Mouse (Mus musculus) forebrain, embryonic 11.5 days (tissue): ENCODE results near the gene Pitpnc1. TPM values are rescaled to one million over a fixed set of nuclear protein-coding genes. Genes with fewer than 3 reads are reported as not detected.

Experiments
- ATAC-seq: fragments of 200-750 bp; cut with Nextera tagmentation; replicated peaks from 2 replicates; pipeline ENCODE4 v1.8.0; 2017; ENCODE audit warnings: moderate TSS enrichment; ENCODE audit not compliant: low FRiP score
- DNase-seq: peaks from one replicate; pipeline ENCODE4 v3.0.0-alpha.2; 2017; ENCODE audit warnings: low spot score
- H3K27ac ChIP-seq: fragments of 300-500 bp; sonication (generic); 2 replicates; pipeline ENCODE4 v1.5.1; 2014; ENCODE audit warnings: low read depth, low read length
- H3K27me3 ChIP-seq: fragments of 300-500 bp; sonication (generic); 2 replicates; pipeline ENCODE4 v1.6.1; 2014; ENCODE audit warnings: mild to moderate bottlenecking, low read length, mixed read lengths; ENCODE audit not compliant: control insufficient read depth, insufficient read depth
- H3K36me3 ChIP-seq: fragments of 300-500 bp; sonication (generic); 2 replicates; pipeline ENCODE4 v1.6.1; 2014; ENCODE audit warnings: mild to moderate bottlenecking, low read length, moderate library complexity, mixed read lengths; ENCODE audit not compliant: control insufficient read depth, insufficient read depth
- H3K4me1 ChIP-seq: fragments of 300-500 bp; sonication (generic); replicated peaks from 2 replicates; pipeline ENCODE4 v1.6.1; 2014; ENCODE audit warnings: low read length, mixed read lengths; ENCODE audit not compliant: control insufficient read depth, insufficient read depth
- H3K4me2 ChIP-seq: fragments of 300-500 bp; sonication (generic); 2 replicates; pipeline ENCODE4 v1.6.1; 2014; ENCODE audit warnings: low read depth, mild to moderate bottlenecking, low read length, moderate library complexity, mixed read lengths; ENCODE audit not compliant: severe bottlenecking
- H3K4me3 ChIP-seq: fragments of 300-500 bp; sonication (generic); 2 replicates; pipeline ENCODE4 v1.5.1; 2014; ENCODE audit warnings: low read depth, low read length
- H3K9ac ChIP-seq: fragments of 300-500 bp; sonication (generic); 2 replicates; pipeline ENCODE4 v1.6.1; 2014; ENCODE audit warnings: low read length
- H3K9me3 ChIP-seq: fragments of 300-500 bp; sonication (generic); 2 replicates; pipeline ENCODE4 v1.6.1; 2016; ENCODE audit warnings: low read length, mixed read lengths; ENCODE audit not compliant: control insufficient read depth
- whole genome bisulfite sequencing: fragments of 180-500 bp; shearing (Covaris S2); extraction: QIAGEN DNeasy Blood & Tissue Kit; methylation state at CpG from one replicate; pipeline ENCODE4 v1.1.7; 2014; 5-methylcytosine and 5-hydroxymethylcytosine counted together
- polyA plus RNA-seq: library from polyadenylated mRNA; unstranded; fragments of >200 nt; fragmentation: Nextera tagmentation; extraction: Ambion mirVana; gene quantifications from 2 replicates; pipeline ENCODE4 v1.2.1, GENCODE M21; 2014

Pitpnc1 gene
- polyA plus RNA-seq, 1 experiment from 2014 or later, result 35.7 TPM

GRCm38 (mm10) chr11:107400005-107400404 is 70.5 kb downstream of the Pitpnc1 start:
- no peak for ATAC-seq
- H3K27ac ChIP-seq, result no peak overlapping the region
- no peak overlapping the region for H3K4me3 ChIP-seq
- no peak overlapping the region for H3K4me2 ChIP-seq
- H3K36me3 ChIP-seq, result no peaks in the 10 kb centered on the region
- no peak for DNase-seq
- no peak overlapping the region for H3K9ac ChIP-seq
- WGBS, result 81% methylated on average over 10 of the region's 10 CpGs
- H3K4me1 ChIP-seq, result 0 out of 2 replicates have a peak, but pooled peaks cover 1% of the 10 kb centered on the region
- H3K9me3 ChIP-seq, result no peaks in the 10 kb centered on the region
- no peaks in the 10 kb centered on the region for H3K27me3 ChIP-seq

DNA sequence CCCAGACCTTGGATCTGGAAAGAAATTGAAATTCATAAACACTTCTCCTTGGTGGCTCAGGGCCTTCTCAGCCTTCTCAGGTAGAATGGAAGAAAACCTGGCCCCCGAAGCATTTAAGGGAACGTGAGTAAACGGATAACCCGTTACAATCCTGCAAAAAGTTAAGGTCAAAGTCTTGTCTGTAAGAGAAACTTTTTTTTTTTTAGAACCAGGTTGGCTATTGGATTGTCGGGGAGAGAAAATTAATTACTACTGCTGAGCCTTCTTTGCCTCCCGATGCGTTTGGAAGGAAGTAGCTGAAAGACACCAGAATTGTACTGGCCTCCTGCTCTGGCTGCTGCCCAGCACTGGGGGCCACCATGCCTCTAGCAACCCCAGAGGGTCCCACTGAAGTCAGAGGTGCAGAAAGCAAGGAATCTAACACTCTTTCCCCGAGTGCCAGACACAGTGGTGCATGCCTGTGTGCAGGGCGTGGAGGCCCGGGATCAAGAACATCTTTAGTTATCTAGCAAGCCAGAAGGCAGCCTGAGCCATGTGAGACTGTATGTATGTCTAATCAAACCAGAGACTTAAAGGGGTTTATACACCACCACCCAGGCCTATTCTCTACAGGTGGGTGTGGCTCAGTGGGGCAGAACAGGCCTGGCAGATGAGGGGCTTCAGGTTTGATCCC is 73.0 kb downstream of the Pitpnc1 start:
- no peaks in the 10 kb centered on the region for H3K27me3 ChIP-seq
- H3K4me3 ChIP-seq, result no peak overlapping the region
- no peak for DNase-seq
- no peak for ATAC-seq
- no peak overlapping the region for H3K27ac ChIP-seq
- H3K4me1 ChIP-seq, result 0 out of 2 replicates have a peak, but pooled peaks cover 1% of the 10 kb centered on the region
- H3K9me3 ChIP-seq, result no peaks in the 10 kb centered on the region
- 89% methylated on average over 10 of the region's 10 CpGs for WGBS
- H3K36me3 ChIP-seq, result no peaks in the 10 kb centered on the region
- no peak overlapping the region for H3K4me2 ChIP-seq
- no peak overlapping the region for H3K9ac ChIP-seq

- H3K9me3 ChIP-seq, result no peaks in the 10 kb centered on the region
- H3K27me3 ChIP-seq, result no peaks in the 10 kb centered on the region
- H3K9ac ChIP-seq, result no peak overlapping the region
- H3K4me2 ChIP-seq, result no peak overlapping the region
- 93% methylated on average over 3 of the region's 3 CpGs for WGBS
- ATAC-seq (no peak), DNase-seq (no peak)
- no peak overlapping the region for H3K4me3 ChIP-seq
- peaks cover 13% of the 10 kb centered on the region for H3K4me1 ChIP-seq
- no peak overlapping the region for H3K27ac ChIP-seq
- no peaks in the 10 kb centered on the region for H3K36me3 ChIP-seq
Measured at GRCm38 (mm10) chr11:107394245-107394644, 76.3 kb downstream of the Pitpnc1 start.

DNA sequence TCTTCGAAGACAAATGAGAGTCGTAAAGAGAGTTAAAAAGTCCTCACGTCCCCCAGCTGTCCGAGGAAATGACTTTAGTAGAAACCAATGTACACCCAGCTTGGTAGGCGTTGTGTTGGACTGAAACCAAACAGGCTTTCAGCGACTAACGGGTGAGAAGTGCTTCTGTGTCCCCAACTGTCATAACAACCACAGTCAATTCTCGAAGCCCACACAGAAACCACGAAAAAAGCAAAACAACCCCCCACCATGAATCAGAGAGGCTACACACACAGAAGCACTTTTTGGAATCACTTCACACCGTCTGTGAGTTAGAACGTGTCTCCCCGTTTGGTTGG is 76.7 kb downstream of the Pitpnc1 start:
- whole genome bisulfite sequencing, result 94% methylated on average over 12 of the region's 12 CpGs

DNA sequence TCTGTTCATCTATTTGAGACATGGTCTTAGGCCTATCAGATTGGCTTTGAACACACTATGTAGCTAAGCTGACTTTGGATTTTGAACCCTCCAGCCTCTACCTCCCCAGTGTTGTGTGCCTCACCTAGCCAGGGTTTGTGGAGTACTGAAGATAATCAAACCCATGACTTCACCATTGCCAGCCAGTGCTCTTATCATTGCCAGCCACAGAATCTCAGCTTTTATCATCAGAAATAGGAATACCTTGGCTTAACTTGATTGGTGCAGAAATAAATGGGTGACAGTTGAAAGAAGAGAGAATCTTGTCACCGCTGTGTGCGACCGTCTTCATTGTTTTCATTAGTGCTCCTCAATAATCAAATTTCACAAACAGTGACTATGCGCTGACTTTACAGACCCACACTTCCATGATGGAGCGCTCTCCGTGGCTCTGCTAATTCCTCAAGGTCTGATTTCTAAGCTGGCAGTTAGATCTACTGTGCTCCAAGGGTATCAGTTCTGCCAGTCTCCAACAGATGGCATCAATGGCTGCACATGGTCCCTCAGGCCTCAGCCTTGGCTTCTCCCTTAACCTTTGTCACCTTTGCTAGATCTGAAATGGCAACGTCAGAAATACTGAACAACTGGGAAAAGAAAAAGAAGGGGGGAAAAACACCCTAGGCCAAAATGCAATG is 77.2 kb downstream of the Pitpnc1 start:
- Histone ChIP-seq H3K4me3 (no peak overlapping the region), H3K36me3 (no peaks in the 10 kb centered on the region), H3K27ac (no peak overlapping the region), H3K4me1 (peaks cover 15% of the 10 kb centered on the region), H3K27me3 (no peaks in the 10 kb centered on the region), H3K4me2 (no peak overlapping the region), H3K9ac (no peak overlapping the region), H3K9me3 (no peaks in the 10 kb centered on the region)
- DNase-seq (no peak), ATAC-seq (no peak)
- WGBS, result 94% methylated on average over 7 of the region's 7 CpGs

More for the DNA sequence above, 76.7 kb downstream of the Pitpnc1 start:
- ATAC-seq (no peak), DNase-seq (no peak)
- H3K36me3 ChIP-seq, result no peaks in the 10 kb centered on the region
- H3K27ac ChIP-seq, result no peak overlapping the region
- no peaks in the 10 kb centered on the region for H3K9me3 ChIP-seq
- peaks cover 13% of the 10 kb centered on the region for H3K4me1 ChIP-seq
- no peak overlapping the region for H3K4me2 ChIP-seq
- no peak overlapping the region for H3K9ac ChIP-seq
- H3K4me3 ChIP-seq, result no peak overlapping the region
- H3K27me3 ChIP-seq, result no peaks in the 10 kb centered on the region

- no peak overlapping the region for H3K4me2 ChIP-seq
- DNase-seq, result peak; percentile 62
- peak; percentile 84 for ATAC-seq
- no peaks in the 10 kb centered on the region for H3K27me3 ChIP-seq
- peaks cover 13% of the 10 kb centered on the region for H3K4me1 ChIP-seq
- H3K9me3 ChIP-seq, result no peaks in the 10 kb centered on the region
- 13% methylated on average over 2 of the region's 2 CpGs for WGBS
- peak overlapping the region; percentile 59 for H3K27ac ChIP-seq
- H3K9ac ChIP-seq, result no peak overlapping the region
- no peaks in the 10 kb centered on the region for H3K36me3 ChIP-seq
- H3K4me3 ChIP-seq, result no peak overlapping the region
Measured at GRCm38 (mm10) chr11:107390540-107390939, 80.0 kb downstream of the Pitpnc1 start.

DNA sequence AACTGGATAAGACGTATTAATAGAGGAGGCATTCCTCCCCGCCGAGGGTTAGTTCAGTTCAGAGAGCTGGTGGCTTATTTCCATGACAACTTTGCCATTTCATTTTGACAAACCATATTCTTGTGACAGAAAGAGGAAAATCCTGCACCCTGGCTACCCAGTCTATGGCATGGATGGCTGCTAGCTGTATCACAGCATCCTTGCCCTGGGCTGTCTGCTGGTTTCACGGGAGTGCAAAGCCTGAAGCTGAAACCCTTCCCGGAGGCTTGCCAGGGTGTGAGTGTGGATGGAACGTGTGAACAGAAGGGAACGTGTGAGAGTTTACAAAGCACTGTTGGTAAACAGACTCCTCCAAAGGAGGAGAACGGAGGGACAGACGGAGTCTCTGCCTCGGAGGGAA is 80.5 kb downstream of the Pitpnc1 start:
- H3K4me1 ChIP-seq, result peaks cover 13% of the 10 kb centered on the region
- no peaks in the 10 kb centered on the region for H3K9me3 ChIP-seq
- no peak overlapping the region for H3K9ac ChIP-seq
- no peaks in the 10 kb centered on the region for H3K27me3 ChIP-seq
- WGBS, result 53% methylated on average over 10 of the region's 10 CpGs
- no peaks in the 10 kb centered on the region for H3K36me3 ChIP-seq
- no peak overlapping the region for H3K4me2 ChIP-seq
- no peak for DNase-seq
- peak overlapping the region; percentile 59 for H3K27ac ChIP-seq
- H3K4me3 ChIP-seq, result no peak overlapping the region
- no peak for ATAC-seq

DNA sequence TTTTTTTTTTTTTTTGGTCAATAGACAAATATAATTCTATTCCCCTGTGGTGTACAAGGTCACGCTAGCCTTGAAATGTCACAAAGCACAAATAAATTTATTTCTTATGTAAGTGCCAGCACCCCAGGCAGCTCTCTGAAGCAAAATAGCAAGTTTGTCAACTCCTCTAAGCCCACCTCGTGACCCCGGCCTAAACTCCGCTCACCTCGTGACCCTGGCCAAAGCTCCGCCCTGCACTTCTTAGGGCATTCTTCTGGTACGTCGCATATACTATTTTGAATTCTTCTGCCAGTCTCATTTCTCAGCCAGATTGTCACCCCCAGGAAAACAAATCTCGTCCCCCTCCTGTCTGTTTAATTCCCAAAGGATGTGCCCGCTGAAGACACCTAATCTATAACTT is 84.0 kb downstream of the Pitpnc1 start:
- no peak for DNase-seq
- H3K9ac ChIP-seq, result no peak overlapping the region
- H3K4me2 ChIP-seq, result no peak overlapping the region
- WGBS, result 88% methylated on average over 10 of the region's 10 CpGs
- no peaks in the 10 kb centered on the region for H3K27me3 ChIP-seq
- peaks cover 13% of the 10 kb centered on the region for H3K4me1 ChIP-seq
- no peak overlapping the region for H3K27ac ChIP-seq
- ATAC-seq, result no peak
- no peaks in the 10 kb centered on the region for H3K9me3 ChIP-seq
- no peaks in the 10 kb centered on the region for H3K36me3 ChIP-seq
- H3K4me3 ChIP-seq, result no peak overlapping the region

- no peaks in the 10 kb centered on the region for H3K9me3 ChIP-seq
- H3K27me3 ChIP-seq, result no peaks in the 10 kb centered on the region
- no peak overlapping the region for H3K4me2 ChIP-seq
- no peak overlapping the region for H3K4me3 ChIP-seq
- no peak overlapping the region for H3K9ac ChIP-seq
- ATAC-seq (no peak), DNase-seq (peak; percentile 65)
- no peaks in the 10 kb centered on the region for H3K36me3 ChIP-seq
- 65% methylated on average over 4 of the region's 4 CpGs for WGBS
- H3K4me1 ChIP-seq, result peaks cover 6% of the 10 kb centered on the region; the same call in 1 of the 2 replicates
- H3K27ac ChIP-seq, result no peak overlapping the region
Measured at GRCm38 (mm10) chr11:107385306-107385705, 85.2 kb downstream of the Pitpnc1 start.
